Mouse (Mus musculus) embryonic facial prominence, embryonic 11.5 days (tissue): ENCODE measurements around the gene Trim61. TPM values are rescaled to one million over a fixed set of nuclear protein-coding genes. Genes with fewer than 3 reads are reported as not detected.

Experiments
- ATAC-seq: fragments of 200-750 bp; cut with Nextera tagmentation; replicated peaks from 2 replicates; pipeline ENCODE4 v1.8.0; 2017; ENCODE audit warnings: low read depth; ENCODE audit not compliant: insufficient number of reproducible peaks, low FRiP score, low TSS enrichment
- DNase-seq: peaks from one replicate; pipeline ENCODE4 v3.0.0-alpha.2; 2015; ENCODE audit warnings: low spot score
- H3K27ac ChIP-seq: fragments of 300-500 bp; sonication (generic); replicated peaks from 2 replicates; pipeline ENCODE4 v1.5.1; 2014; ENCODE audit warnings: mild to moderate bottlenecking, low read depth, low read length, control low read depth
- H3K27me3 ChIP-seq: fragments of 300-500 bp; sonication (generic); 2 replicates; pipeline ENCODE4 v1.6.1; 2014; ENCODE audit warnings: mild to moderate bottlenecking, low read length, moderate library complexity, mixed read lengths; ENCODE audit not compliant: control insufficient read depth, insufficient read depth
- H3K36me3 ChIP-seq: fragments of 300-500 bp; sonication (generic); replicated peaks from 2 replicates; pipeline ENCODE4 v1.6.1; 2014; ENCODE audit warnings: low read depth, mild to moderate bottlenecking, low read length, moderate library complexity, mixed read lengths; ENCODE audit not compliant: control insufficient read depth, insufficient read depth
- H3K4me1 ChIP-seq: fragments of 300-500 bp; sonication (generic); 2 replicates; pipeline ENCODE4 v1.6.1; 2014; ENCODE audit warnings: low read length, mixed read lengths; ENCODE audit not compliant: control insufficient read depth, insufficient read depth
- H3K4me2 ChIP-seq: fragments of 300-500 bp; sonication (generic); 2 replicates; pipeline ENCODE4 v1.6.1; 2014; ENCODE audit warnings: low read depth, mild to moderate bottlenecking, control low read depth, low read length, moderate library complexity
- H3K4me3 ChIP-seq: fragments of 300-500 bp; sonication (generic); 2 replicates; pipeline ENCODE4 v1.5.1; 2014; ENCODE audit warnings: low read depth, low read length, control low read depth
- H3K9ac ChIP-seq: fragments of 300-500 bp; sonication (generic); replicated peaks from 2 replicates; pipeline ENCODE4 v1.6.1; 2014; ENCODE audit warnings: mild to moderate bottlenecking, control low read depth, low read length
- H3K9me3 ChIP-seq: fragments of 300-500 bp; sonication (generic); replicated peaks from 2 replicates; pipeline ENCODE4 v1.6.1; 2016; ENCODE audit warnings: mild to moderate bottlenecking, low read length, inconsistent platforms, mixed read lengths; ENCODE audit not compliant: control insufficient read depth
- WGBS: fragments of 180-500 bp; shearing (Covaris S2); extraction: QIAGEN DNeasy Blood & Tissue Kit; methylation state at CpG from one replicate; pipeline ENCODE4 v1.1.7; 2014; 5-methylcytosine and 5-hydroxymethylcytosine counted together
- polyA plus RNA-seq: library from polyadenylated mRNA; unstranded; fragments of >200 nt; fragmentation: Nextera tagmentation; extraction: Ambion mirVana; gene quantifications from 2 replicates; pipeline ENCODE4 v1.2.1, GENCODE M21; 2014

The Trim61 gene
- polyA plus RNA-seq, 1 experiment from 2014 or later, result not detected

- Histone ChIP-seq H3K27ac (no peak overlapping the region), H3K4me3 (no peak overlapping the region), H3K4me2 (no peak overlapping the region), H3K36me3 (no peaks in the 10 kb centered on the region), H3K9me3 (no peaks in the 10 kb centered on the region), H3K9ac (no peak overlapping the region), H3K4me1 (no peaks in the 10 kb centered on the region), H3K27me3 (no peaks in the 10 kb centered on the region)
- 77% methylated on average over 20 of the region's 20 CpGs for WGBS
- no peak for DNase-seq
- ATAC-seq, result no peak
Measured at GRCm38 (mm10) chr8:64983150-64983897, 35.0 kb downstream of the Trim61 start.

Other genes starting within 250 kb of the Trim61 start
- 10.5 and 13.9 TPM in 2 replicates for gene Klhl2, start 168.5 kb downstream of the Trim61 start, polyA plus RNA-seq
- 17.6 and 21.4 TPM in 2 replicates for gene Tmem192, start 71.3 kb downstream of the Trim61 start, polyA plus RNA-seq
- not detected in 2 replicates for gene Trim75, start 30.7 kb downstream of the Trim61 start, polyA plus RNA-seq
- gene Trim60, start 61 bp upstream of the Trim61 start, polyA plus RNA-seq, result not detected in 2 replicates
- gene Apela, start 18.8 kb upstream of the Trim61 start, polyA plus RNA-seq, result 2.9 and 4.2 TPM in 2 replicates
- not detected in 2 replicates for gene Gm10663, start 56.5 kb upstream of the Trim61 start, polyA plus RNA-seq
- 0.14 TPM in 1 of 2 replicates, not detected in the other for gene BC030870, start 111.0 kb upstream of the Trim61 start, polyA plus RNA-seq